Mouse (Mus musculus) limb, embryonic 14.5 days (tissue): ENCODE results near the gene Sdhaf2. TPM values are rescaled to one million over a fixed set of nuclear protein-coding genes. Genes with fewer than 3 reads are reported as not detected.

Experiments used
- ATAC-seq: fragments of 200-750 bp; cut with Nextera tagmentation; 2 replicates; pipeline ENCODE4 v1.8.0; 2017; ENCODE audit warnings: low read depth, moderate number of reproducible peaks, moderate TSS enrichment; ENCODE audit not compliant: low FRiP score
- DNase-seq: peaks from one replicate; pipeline ENCODE4 v3.0.0-alpha.2; 2015; ENCODE audit warnings: low spot score
- H3K27ac ChIP-seq: fragments of 300-500 bp; sonication (generic); replicated peaks from 2 replicates; pipeline ENCODE4 v1.5.1; 2014; ENCODE audit warnings: low read depth, mild to moderate bottlenecking, low read length, moderate library complexity, mixed read lengths
- H3K27me3 ChIP-seq: fragments of 300-500 bp; sonication (generic); 2 replicates; pipeline ENCODE4 v1.6.1; 2014; ENCODE audit warnings: low read length, mixed read lengths; ENCODE audit not compliant: control insufficient read depth, insufficient read depth
- H3K36me3 ChIP-seq: fragments of 300-500 bp; sonication (generic); 2 replicates; pipeline ENCODE4 v1.6.1; 2014; ENCODE audit warnings: mild to moderate bottlenecking, low read length, moderate library complexity, mixed read lengths; ENCODE audit not compliant: control insufficient read depth, insufficient read depth
- H3K4me1 ChIP-seq: fragments of 300-500 bp; sonication (generic); 2 replicates; pipeline ENCODE4 v1.6.1; 2014; ENCODE audit warnings: antibody characterized with exemption, low read length, mixed read lengths; ENCODE audit not compliant: control insufficient read depth, insufficient read depth
- H3K4me2 ChIP-seq: fragments of 300-500 bp; sonication (generic); replicated peaks from 2 replicates; pipeline ENCODE4 v1.6.1; 2014; ENCODE audit warnings: low read depth, mild to moderate bottlenecking, low read length, moderate library complexity; ENCODE audit not compliant: severe bottlenecking
- H3K4me3 ChIP-seq: fragments of 300-500 bp; sonication (generic); replicated peaks from 2 replicates; pipeline ENCODE4 v1.5.1; 2014; ENCODE audit warnings: low read length
- H3K9ac ChIP-seq: fragments of 300-500 bp; sonication (generic); 2 replicates; pipeline ENCODE4 v1.6.1; 2014; ENCODE audit warnings: mild to moderate bottlenecking, low read depth, low read length, moderate library complexity; ENCODE audit not compliant: severe bottlenecking
- H3K9me3 ChIP-seq: fragments of 300-500 bp; sonication (generic); 2 replicates; pipeline ENCODE4 v1.6.1; 2016; ENCODE audit warnings: low read length; ENCODE audit not compliant: control insufficient read depth
- POLR2A ChIP-seq: fragments of 200-500 bp; IDR thresholded peaks from 2 replicates; pipeline ENCODE4 v1.8.0; 2012; ENCODE audit warnings: inconsistent platforms, mild to moderate bottlenecking, moderate library complexity, borderline replicate concordance; ENCODE audit not compliant: insufficient read depth, insufficient read length; ENCODE audit errors: extremely low read depth
- WGBS: fragments of 180-500 bp; shearing (Covaris S2); extraction: QIAGEN DNeasy Blood & Tissue Kit; methylation state at CpG from one replicate; pipeline ENCODE4 v1.1.7; 2014; 5-methylcytosine and 5-hydroxymethylcytosine counted together
- polyA plus RNA-seq, 2 experiments: library from polyadenylated mRNA; depleted of rRNA in 1 of 2; stranded (reverse) in 1 of 2; unstranded in 1 of 2; fragments of >200 nt; fragmentation: Nextera tagmentation in 1 of 2; extraction: Ambion mirVana in 1 of 2; gene quantifications; 2 replicates each; pipeline versions ENCODE4 v1.2.1 to v1.2.3; 2012 to 2014

The Sdhaf2 gene
- polyA plus RNA-seq, 2 experiments: 49.2 to 64.6 TPM

DNA sequence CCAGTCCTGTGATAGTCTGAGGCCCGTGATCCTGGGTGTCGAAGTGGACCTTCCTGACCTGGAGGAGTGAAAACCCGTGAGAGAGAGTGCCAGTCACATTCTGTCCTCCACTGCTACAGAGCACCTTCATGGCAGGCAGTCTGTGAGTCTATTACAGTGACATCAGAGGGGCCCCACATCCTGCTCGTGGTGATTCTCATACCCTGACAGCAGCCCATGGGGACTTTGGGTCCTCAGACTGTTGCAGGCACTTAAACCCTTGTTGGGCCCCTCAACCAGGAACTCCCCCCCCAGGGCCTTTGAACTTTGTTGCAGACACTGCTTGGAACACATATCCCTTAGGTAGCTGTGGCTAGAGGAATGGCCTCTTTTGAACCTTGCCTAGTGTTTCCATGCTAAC is 46.4 kb downstream of the Sdhaf2 start:
- Histone ChIP-seq H3K9ac (no peak overlapping the region), H3K27me3 (no peaks in the 10 kb centered on the region), H3K27ac (no peak overlapping the region), H3K4me1 (no peaks in the 10 kb centered on the region), H3K9me3 (no peaks in the 10 kb centered on the region), H3K4me2 (no peak overlapping the region), H3K4me3 (no peak overlapping the region), H3K36me3 (no peaks in the 10 kb centered on the region)
- no peak for ATAC-seq
- 42% methylated on average over 4 of the region's 4 CpGs for WGBS
- no peak for DNase-seq
- TF ChIP-seq POLR2A: no peak

DNA sequence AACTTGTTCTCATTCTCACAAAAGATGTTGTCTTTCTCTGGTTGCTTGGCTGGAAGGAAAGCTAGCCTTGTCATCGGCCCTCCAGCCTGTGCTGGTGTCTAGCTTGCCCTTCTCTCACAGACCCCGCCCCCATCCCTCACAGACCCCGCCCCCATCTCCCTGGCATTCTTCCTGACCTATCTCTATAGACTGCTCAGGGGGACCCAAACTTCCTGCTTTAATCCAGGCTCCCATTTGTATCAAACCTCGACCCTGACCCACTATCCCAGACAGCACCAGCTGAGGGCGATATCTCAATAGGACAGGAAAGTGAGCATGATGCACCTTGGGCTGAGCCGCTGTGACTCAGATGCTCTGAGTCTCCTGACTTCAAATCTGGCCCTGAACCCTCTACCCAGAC is 52.2 kb downstream of the Sdhaf2 start:
- H3K4me1 ChIP-seq: no peaks in the 10 kb centered on the region
- H3K27me3 ChIP-seq: no peaks in the 10 kb centered on the region
- no peak overlapping the region for H3K27ac ChIP-seq
- no peak for DNase-seq
- WGBS: 22% methylated on average over 6 of the region's 6 CpGs
- no peak for TF ChIP-seq POLR2A
- H3K9ac ChIP-seq: no peak overlapping the region
- H3K4me3 ChIP-seq: no peak overlapping the region
- ATAC-seq: no peak
- no peak overlapping the region for H3K4me2 ChIP-seq
- no peaks in the 10 kb centered on the region for H3K9me3 ChIP-seq
- no peaks in the 10 kb centered on the region for H3K36me3 ChIP-seq

GRCm38 (mm10) chr19:10472958-10473357 is 53.0 kb downstream of the Sdhaf2 start:
- ATAC-seq (no peak), DNase-seq (no peak)
- no peaks in the 10 kb centered on the region for H3K4me1 ChIP-seq
- WGBS: 73% methylated on average over 3 of the region's 3 CpGs
- no peak overlapping the region for H3K4me2 ChIP-seq
- H3K9ac ChIP-seq: no peak overlapping the region
- TF ChIP-seq POLR2A: no peak
- no peak overlapping the region for H3K4me3 ChIP-seq
- no peaks in the 10 kb centered on the region for H3K27me3 ChIP-seq
- no peaks in the 10 kb centered on the region for H3K9me3 ChIP-seq
- H3K36me3 ChIP-seq: no peaks in the 10 kb centered on the region
- H3K27ac ChIP-seq: no peak overlapping the region

- Histone ChIP-seq H3K36me3 (no peaks in the 10 kb centered on the region), H3K4me2 (no peak overlapping the region), H3K4me1 (no peaks in the 10 kb centered on the region), H3K9ac (no peak overlapping the region), H3K27me3 (no peaks in the 10 kb centered on the region), H3K9me3 (no peaks in the 10 kb centered on the region), H3K4me3 (no peak overlapping the region), H3K27ac (no peak overlapping the region)
- ATAC-seq: peak; percentile 47; the same call in 1 of the 2 replicates
- WGBS: 52% methylated on average over 8 of the region's 8 CpGs
- DNase-seq: no peak
- TF ChIP-seq POLR2A: no peak
Measured at GRCm38 (mm10) chr19:10469171-10469658, 56.7 kb downstream of the Sdhaf2 start.

- H3K9me3 ChIP-seq: no peaks in the 10 kb centered on the region
- H3K4me2 ChIP-seq: no peak overlapping the region
- H3K4me3 ChIP-seq: no peak overlapping the region
- no peaks in the 10 kb centered on the region for H3K36me3 ChIP-seq
- TF ChIP-seq POLR2A: no peak
- no peak overlapping the region for H3K9ac ChIP-seq
- ATAC-seq (no peak), DNase-seq (no peak)
- H3K4me1 ChIP-seq: no peaks in the 10 kb centered on the region
- H3K27me3 ChIP-seq: peaks cover 19% of the 10 kb centered on the region
- no peak overlapping the region for H3K27ac ChIP-seq
- whole genome bisulfite sequencing: 32% methylated on average over 4 of the region's 4 CpGs
Measured at GRCm38 (mm10) chr19:10464427-10464826, 61.5 kb downstream of the Sdhaf2 start.

DNA sequence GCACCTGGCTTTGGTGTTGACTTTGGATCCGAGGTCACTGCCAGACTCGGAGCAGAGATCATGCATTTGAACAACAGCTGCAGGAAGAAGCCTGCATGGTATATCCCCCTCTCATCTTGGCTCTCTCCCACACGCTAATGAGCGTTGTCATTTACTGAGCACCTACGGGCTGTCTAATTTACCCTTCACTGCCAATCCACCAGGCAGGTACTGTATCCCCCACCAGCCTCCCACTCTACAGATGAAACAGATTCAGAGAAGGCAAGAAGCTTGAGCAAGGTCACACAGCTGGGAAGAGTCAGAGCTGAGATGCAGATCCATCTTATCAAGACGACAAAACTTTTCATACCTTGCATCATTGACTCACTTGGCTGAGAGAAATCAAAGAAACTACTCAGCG is 64.4 kb downstream of the Sdhaf2 start:
- no peak for TF ChIP-seq POLR2A
- Histone ChIP-seq H3K9me3 (no peaks in the 10 kb centered on the region), H3K4me1 (peaks cover 11% of the 10 kb centered on the region), H3K27ac (no peak overlapping the region), H3K36me3 (no peaks in the 10 kb centered on the region), H3K4me3 (no peak overlapping the region), H3K27me3 (peaks cover 45% of the 10 kb centered on the region), H3K4me2 (no peak overlapping the region), H3K9ac (no peak overlapping the region)
- WGBS: 42% methylated on average over 6 of the region's 7 CpGs
- ATAC-seq (no peak), DNase-seq (no peak)
